9 mouse cellular contexts compared by ENCODE assay signal in the genomic region with DNA sequence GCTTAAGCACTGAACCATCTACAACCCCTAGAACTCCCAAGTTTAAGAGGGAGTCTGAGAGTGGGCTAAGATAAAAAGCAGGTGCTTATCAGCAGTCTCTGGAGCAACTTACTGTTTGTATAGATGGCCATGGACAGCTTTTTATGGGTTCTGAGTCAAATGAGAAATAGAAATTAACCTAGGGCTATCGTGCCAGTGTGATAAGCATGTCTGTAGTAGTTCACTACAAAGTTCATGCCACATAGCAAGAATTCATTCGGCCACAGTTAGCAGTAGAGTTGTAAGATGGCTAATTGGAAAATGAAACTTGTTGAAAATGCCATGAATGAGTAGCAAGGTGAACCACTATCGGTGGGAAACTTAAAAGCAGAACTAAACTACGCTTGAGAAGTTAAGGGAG. TPM values are rescaled to one million over a fixed set of nuclear protein-coding genes. Genes with fewer than 3 reads are reported as not detected.
DNase-seq lines count a peak whose midpoint lies in the region; ATAC-seq and TF ChIP-seq lines count a peak whose summit lies in the region.
"Had no signal": no experiment of that assay in that cellular context is flagged by ENCODE, and none has a peak within 500 bp of the region (broad histone marks: within the 10 kb centered on the region; RNA-seq: fewer than 3 reads in every experiment).

No protein-coding gene starts in this region.

- TF ChIP-seq POLR2A in heart, adult 2 months (IDR thresholded peaks at IDR 0.05; ENCODE audit: insufficient read depth, low read depth, low read length) = 0 out of 2 replicates have a peak, but pooled peaks have one; percentile 3

- no peaks in the 10 kb centered on the region for H3K27me3 ChIP-seq in heart, adult 2 months (ENCODE audit: control insufficient read depth, insufficient read depth, low read length)
- no peaks in the 10 kb centered on the region for H3K27me3 ChIP-seq in forebrain, embryonic 16.5 days (replicated peaks; ENCODE audit: control insufficient read depth, insufficient read depth, low read length)

- TF ChIP-seq EP300 in heart, adult 2 months (IDR thresholded peaks at IDR 0.05; ENCODE audit: insufficient read depth, low read depth, low read length) = no peak

- H3K79me2 ChIP-seq in heart, adult 2 months (replicated peaks; ENCODE audit: control insufficient read depth, insufficient read depth, low read length) = peaks cover 4% of the 10 kb centered on the region

- H3K36me3 ChIP-seq in heart, adult 2 months (ENCODE audit: control insufficient read depth, insufficient read depth, low read length) = peaks cover 33% of the 10 kb centered on the region
- peaks cover 30% of the 10 kb centered on the region for H3K36me3 ChIP-seq in forebrain, embryonic 16.5 days (ENCODE audit: control insufficient read depth, insufficient read depth)

- H3K9ac ChIP-seq in heart, adult 2 months (ENCODE audit: low read depth, low read length) = no peak overlapping the region
- H3K9ac ChIP-seq in forebrain, embryonic 16.5 days (replicated peaks; ENCODE audit: low read depth, low read length) = no peak overlapping the region

- H3K4me2 ChIP-seq in forebrain, embryonic 16.5 days (ENCODE audit: low read length) = peak overlapping the region; percentile 94

- H3K4me1 ChIP-seq in heart, adult 2 months (ENCODE audit: control insufficient read depth, insufficient read depth, low read length) = peaks cover 15% of the 10 kb centered on the region
- H3K4me1 ChIP-seq in forebrain, embryonic 16.5 days (replicated peaks; ENCODE audit: control insufficient read depth, insufficient read depth, low read length) = peaks cover 48% of the 10 kb centered on the region

- intact Hi-C loops in heart, adult 2 months (cut with DNase I) = loop anchor here (5.0 kb wide), 1 partner anchor 39 kb away; the partner anchor contains the start of gene Camta2
- intact Hi-C loops in heart, postnatal 36 days (cut with DNase I) = loop anchor here (10.0 kb wide), 1 partner anchor 414 kb away; the partner anchor contains the start of genes 0610010K14Rik, Gm21988 and Rnasek

- ATAC-seq in forebrain, embryonic 16.5 days = no peak
- 0 out of 2 replicates have a peak, but pooled peaks have one; percentile 3 for ATAC-seq in megakaryocyte progenitor cell, adult 5-6 weeks (replicated peaks; ENCODE audit: poor library complexity)

- H3K27ac ChIP-seq in heart, adult 2 months = no peak overlapping the region
- no peak overlapping the region for H3K27ac ChIP-seq in forebrain, embryonic 16.5 days (ENCODE audit: low read length)

- H3K4me3 ChIP-seq in heart, adult 2 months = peak overlapping the region; percentile 83; the same call in 1 of the 2 replicates
- peak overlapping the region; percentile 56 for H3K4me3 ChIP-seq in forebrain, embryonic 16.5 days (replicated peaks; ENCODE audit: low read length)

- no peak for DNase-seq in heart, adult 2 months
- no peak for DNase-seq in heart, postnatal 36 days
- peak; percentile 55 for DNase-seq in CD4-positive helper T cell, adult 2 months (ENCODE audit: low read depth, low spot score)
- DNase-seq in thymus, adult 18-20 months = no peak
- no peak for DNase-seq in right cerebral cortex, adult 18-20 months
- DNase-seq in layer of hippocampus, adult 8-10 months (ENCODE audit: low spot score in 2 of 2) = no peak
- DNase-seq: gastrocnemius, postnatal 14 days had no signal

- 44% methylated on average over 4 of the region's 4 CpGs for whole genome bisulfite sequencing in heart, adult 2 months
- WGBS in forebrain, embryonic 16.5 days = 92% methylated on average over 4 of the region's 4 CpGs

- H3K9me3 ChIP-seq in forebrain, embryonic 16.5 days (ENCODE audit: control insufficient read depth, low read length) = no peaks in the 10 kb centered on the region

- no peak for TF ChIP-seq CTCF in heart, adult 2 months (IDR thresholded peaks at IDR 0.05)

RNA-seq across cellular contexts. Expression of gene Slc25a11, which starts 1.2 kb away (rescaled TPM):
- total RNA-seq in heart, adult 2 months (2021) = 100 to 1,000 TPM; 532 to 626 TPM
- 632 and 932 TPM in 2 replicates for polyA plus RNA-seq in heart, adult 2 months (2012; rRNA removed)
- total RNA-seq in heart, postnatal 36 days (2021) = 100 to 1,000 TPM; 570 to 607 TPM
- 159 and 174 TPM in 2 replicates for polyA plus RNA-seq in forebrain, embryonic 16.5 days (2015; fragmentation: Nextera tagmentation; extraction: Ambion mirVana)
- 59.5 and 73.9 TPM in 2 replicates for total RNA-seq in megakaryocyte progenitor cell, adult 5-6 weeks (2015)
- total RNA-seq in megakaryocyte progenitor cell, adult 5-6 weeks (2017) = 46.6 and 52.7 TPM in 2 replicates
- 100 to 1,000 TPM; 118 to 129 (median 122) TPM for total RNA-seq in layer of hippocampus, adult 8-10 months (2022)

RNA-seq across cellular contexts. Expression of gene Rnf167, which starts 1.5 kb away (rescaled TPM):
- 10 to 100 TPM; 50.8 to 58.7 TPM for total RNA-seq in heart, adult 2 months (2021)
- polyA plus RNA-seq in heart, adult 2 months (2012; rRNA removed) = 65.0 and 80.9 TPM in 2 replicates
- total RNA-seq in heart, postnatal 36 days (2021) = 10 to 100 TPM; 52.5 to 57.9 TPM
- polyA plus RNA-seq in forebrain, embryonic 16.5 days (2015; fragmentation: Nextera tagmentation; extraction: Ambion mirVana) = 133 and 135 TPM in 2 replicates
- 39.3 and 44.8 TPM in 2 replicates for total RNA-seq in megakaryocyte progenitor cell, adult 5-6 weeks (2015)
- 30.7 and 37.4 TPM in 2 replicates for total RNA-seq in megakaryocyte progenitor cell, adult 5-6 weeks (2017)
- total RNA-seq in layer of hippocampus, adult 8-10 months (2022) = 100 to 1,000 TPM in 1 of 4 experiments, 10 to 100 TPM in 3; 84.8 to 102 (median 92.8) TPM

RNA-seq across cellular contexts. Expression of gene Pfn1, which starts 5.9 kb away (rescaled TPM):
- 100 to 1,000 TPM; 270 to 280 TPM for total RNA-seq in heart, adult 2 months (2021)
- polyA plus RNA-seq in heart, adult 2 months (2012; rRNA removed) = 439 and 479 TPM in 2 replicates
- total RNA-seq in heart, postnatal 36 days (2021) = 100 to 1,000 TPM; 283 to 296 TPM
- 642 and 656 TPM in 2 replicates for polyA plus RNA-seq in forebrain, embryonic 16.5 days (2015; fragmentation: Nextera tagmentation; extraction: Ambion mirVana)
- total RNA-seq in megakaryocyte progenitor cell, adult 5-6 weeks (2015) = 1,057 and 1,218 TPM in 2 replicates
- 491 and 574 TPM in 2 replicates for total RNA-seq in megakaryocyte progenitor cell, adult 5-6 weeks (2017)
- total RNA-seq in layer of hippocampus, adult 8-10 months (2022) = 100 to 1,000 TPM; 268 to 335 (median 298) TPM

RNA-seq across cellular contexts. Expression of gene Eno3, which starts 8.5 kb away (rescaled TPM):
- 1,000 to 10,000 TPM; 1,523 to 1,659 TPM for total RNA-seq in heart, adult 2 months (2021)
- polyA plus RNA-seq in heart, adult 2 months (2012; rRNA removed) = 1,222 and 1,919 TPM in 2 replicates
- total RNA-seq in heart, postnatal 36 days (2021) = 1,000 to 10,000 TPM; 1,887 to 1,957 TPM
- 6.5 and 8.2 TPM in 2 replicates for polyA plus RNA-seq in forebrain, embryonic 16.5 days (2015; fragmentation: Nextera tagmentation; extraction: Ambion mirVana)
- total RNA-seq in megakaryocyte progenitor cell, adult 5-6 weeks (2015) = 4.1 and 6.2 TPM in 2 replicates
- 7.2 and 9.5 TPM in 2 replicates for total RNA-seq in megakaryocyte progenitor cell, adult 5-6 weeks (2017)
- 10 to 100 TPM in 3 of 4 experiments, 1 to 10 TPM in 1; 10.0 to 14.5 (median 11.2) TPM for total RNA-seq in layer of hippocampus, adult 8-10 months (2022)

RNA-seq across cellular contexts. Expression of gene Gp1ba, which starts 9.6 kb away (rescaled TPM):
- total RNA-seq in heart, adult 2 months (2021) = under 1 TPM; 0.34 to 0.98 TPM
- polyA plus RNA-seq in heart, adult 2 months (2012; rRNA removed) = 0.29 and 0.59 TPM in 2 replicates
- under 1 TPM; 0.16 to 0.17 TPM for total RNA-seq in heart, postnatal 36 days (2021)
- 0.15 and 0.17 TPM in 2 replicates for polyA plus RNA-seq in forebrain, embryonic 16.5 days (2015; fragmentation: Nextera tagmentation; extraction: Ambion mirVana)
- 0.66 and 2.3 TPM in 2 replicates for total RNA-seq in megakaryocyte progenitor cell, adult 5-6 weeks (2015)
- total RNA-seq in megakaryocyte progenitor cell, adult 5-6 weeks (2017) = 0.08 and 0.20 TPM in 2 replicates
- total RNA-seq in layer of hippocampus, adult 8-10 months (2022) = under 1 TPM in 1 of 4 experiments, not detected in 3; 0.21 TPM

Comparison
In these comparisons a context has a peak if more than half of its experiments do, and no peak if none do; other contexts are left out.
1. RNA of gene Slc25a11, which starts 1.2 kb away (total RNA-seq): 532 to 626 TPM in heart, adult 2 months and 570 to 607 TPM in heart, postnatal 36 days; 118 to 129 TPM in layer of hippocampus, adult 8-10 months and 46.6 to 73.9 TPM in megakaryocyte progenitor cell, adult 5-6 weeks; every median in the first group is over 4 times any median in the second.